8 mouse cellular contexts compared by ENCODE assay signal in the genomic region with DNA sequence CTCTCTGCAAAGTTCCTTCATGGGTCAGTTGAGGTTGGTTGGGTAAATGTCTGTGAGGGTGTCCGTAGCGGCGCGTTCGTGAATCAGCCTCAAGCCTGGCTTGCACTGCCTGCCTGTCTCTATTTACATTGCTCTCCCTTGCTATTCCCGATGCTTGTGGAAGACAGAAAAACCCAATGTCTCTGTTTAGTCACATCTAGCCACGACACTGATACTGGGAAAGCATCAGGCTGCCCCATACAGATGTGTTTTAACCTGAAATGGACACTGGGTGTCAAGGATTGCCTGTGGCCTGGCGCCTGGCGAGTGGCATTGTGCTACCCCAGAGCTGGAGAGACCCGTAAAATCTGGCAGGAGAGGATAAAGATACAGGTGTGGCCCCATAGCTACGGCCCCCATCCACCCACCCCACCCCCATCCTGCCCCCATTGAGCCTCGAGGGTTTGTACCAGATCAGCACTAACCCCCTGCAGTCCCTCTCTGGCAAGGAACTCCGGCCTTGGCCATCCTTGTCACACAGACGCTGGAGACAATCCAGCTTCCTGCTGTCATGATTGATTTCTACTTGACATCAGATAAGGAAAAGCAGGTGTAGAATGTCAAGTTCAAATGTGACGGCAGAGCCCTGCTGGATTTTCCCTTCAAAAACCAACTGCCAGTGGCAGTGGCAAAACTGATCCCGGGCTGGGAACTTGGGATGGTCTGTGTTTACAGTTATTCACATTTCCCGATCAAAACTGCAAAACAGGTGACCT.
DNase-seq lines count a peak whose midpoint lies in the region; ATAC-seq and TF ChIP-seq lines count a peak whose summit lies in the region.

No protein-coding gene starts in this region.

- no peak overlapping the region for H3K4me3 ChIP-seq in liver, adult 2 months (ENCODE audit: insufficient read depth, low read depth, low read length)
- H3K4me3 ChIP-seq in embryonic facial prominence, embryonic 13.5 days: peak overlapping the region; percentile 23
- H3K4me3 ChIP-seq in neural tube, embryonic 13.5 days: peak overlapping the region; percentile 17; the same call in 1 of the 2 replicates

- no peak overlapping the region for H3K27ac ChIP-seq in liver, adult 2 months (replicated peaks; ENCODE audit: insufficient read depth, low read depth, low read length)
- no peak overlapping the region for H3K27ac ChIP-seq in embryonic facial prominence, embryonic 13.5 days
- H3K27ac ChIP-seq in neural tube, embryonic 13.5 days (replicated peaks): no peak overlapping the region

- peak overlapping the region; percentile 55 for H3K4me2 ChIP-seq in embryonic facial prominence, embryonic 13.5 days
- H3K4me2 ChIP-seq in neural tube, embryonic 13.5 days: peak overlapping the region; percentile 48

- no peaks in the 10 kb centered on the region for H3K79me2 ChIP-seq in liver, adult 2 months (ENCODE audit: control insufficient read depth, insufficient read depth, low read length)

- TF ChIP-seq POLR2A in liver, adult 2 months (IDR thresholded peaks at IDR 0.05; ENCODE audit: extremely low read depth, insufficient read depth, low read length): no peak

- H3K9ac ChIP-seq in liver, adult 2 months (ENCODE audit: low read depth, low read length): no peak overlapping the region
- H3K9ac ChIP-seq in embryonic facial prominence, embryonic 13.5 days: peak overlapping the region; percentile 40; the same call in 1 of the 2 replicates
- H3K9ac ChIP-seq in neural tube, embryonic 13.5 days: 0 out of 2 replicates have a peak overlapping the region, but pooled peaks have one; percentile 12

- peak; percentile 64 for DNase-seq in liver, adult 2 months (ENCODE audit: extremely low read depth, low read depth, low spot score)
- no peak for DNase-seq in liver
- peak; percentile 31 for DNase-seq in large intestine, adult 2 months (ENCODE audit: low read depth, low spot score)
- DNase-seq in gastrocnemius, postnatal 36 days: no peak
- no peak for DNase-seq in c-Kit-positive CD71-positive TER-119-positive erythroid progenitor cells, embryonic 14.5 days (ENCODE audit: low spot score)

- peaks cover 4% of the 10 kb centered on the region; the same call in 1 of the 2 replicates for H3K27me3 ChIP-seq in liver, adult 2 months (ENCODE audit: control insufficient read depth, insufficient read depth, low read length)
- peaks cover 44% of the 10 kb centered on the region for H3K27me3 ChIP-seq in embryonic facial prominence, embryonic 13.5 days
- H3K27me3 ChIP-seq in neural tube, embryonic 13.5 days: peaks cover 43% of the 10 kb centered on the region

- no peak for ATAC-seq in embryonic facial prominence, embryonic 13.5 days (ENCODE audit: insufficient number of reproducible peaks, insufficient read depth, low FRiP score, low TSS enrichment, low read depth)
- no peak for ATAC-seq in neural tube, embryonic 13.5 days (ENCODE audit: low read depth)
- no peak for ATAC-seq in activated CD4-positive, CD25-positive, alpha-beta regulatory T cell, adult 4 months

- intact Hi-C loops in gastrocnemius, postnatal 36 days (cut with DNase I): no loop called here

- 11% methylated on average over 17 of the region's 17 CpGs for WGBS in liver, adult 2 months
- 18% methylated on average over 17 of the region's 17 CpGs for WGBS in embryonic facial prominence, embryonic 13.5 days
- WGBS in large intestine, adult 2 months: 15% methylated on average over 17 of the region's 17 CpGs
- 17% methylated on average over 17 of the region's 17 CpGs for WGBS in neural tube, embryonic 13.5 days

- H3K9me3 ChIP-seq in embryonic facial prominence, embryonic 13.5 days: no peaks in the 10 kb centered on the region; the same call in 1 of the 2 replicates
- no peaks in the 10 kb centered on the region for H3K9me3 ChIP-seq in neural tube, embryonic 13.5 days

- H3K4me1 ChIP-seq in liver, adult 2 months (ENCODE audit: control insufficient read depth, insufficient read depth, low read length): peaks cover 13% of the 10 kb centered on the region; the same call in 1 of the 2 replicates
- H3K4me1 ChIP-seq in embryonic facial prominence, embryonic 13.5 days: peaks cover 24% of the 10 kb centered on the region
- peaks cover 23% of the 10 kb centered on the region for H3K4me1 ChIP-seq in neural tube, embryonic 13.5 days (replicated peaks)

- no peak for TF ChIP-seq CTCF in liver, adult 2 months (IDR thresholded peaks at IDR 0.05; ENCODE audit: low read depth, low read length)

- no peaks in the 10 kb centered on the region for H3K36me3 ChIP-seq in liver, adult 2 months (ENCODE audit: control insufficient read depth, insufficient read depth, low read length)
- H3K36me3 ChIP-seq in embryonic facial prominence, embryonic 13.5 days: no peaks in the 10 kb centered on the region
- no peaks in the 10 kb centered on the region for H3K36me3 ChIP-seq in neural tube, embryonic 13.5 days

Comparison
In these comparisons a context has a peak if more than half of its experiments do, and no peak if none do; other contexts are left out.
1. DNase-seq: peak in liver, adult 2 months (single experiment) and large intestine, adult 2 months (single experiment); none in liver (single experiment), gastrocnemius, postnatal 36 days (0 of 2) and c-Kit-positive CD71-positive TER-119-positive erythroid progenitor cells, embryonic 14.5 days (single experiment).